Mouse (Mus musculus): ENCODE data around the gene Btn2a2. TPM values are rescaled to one million over a fixed set of nuclear protein-coding genes. Genes with fewer than 3 reads are reported as not detected.
A peak's percentile ranks its signal among the peaks of the same experiment; 100 is the strongest.

Gene Btn2a2
- total RNA-seq, 2 experiments from 2014 or later: not detected

DNA sequence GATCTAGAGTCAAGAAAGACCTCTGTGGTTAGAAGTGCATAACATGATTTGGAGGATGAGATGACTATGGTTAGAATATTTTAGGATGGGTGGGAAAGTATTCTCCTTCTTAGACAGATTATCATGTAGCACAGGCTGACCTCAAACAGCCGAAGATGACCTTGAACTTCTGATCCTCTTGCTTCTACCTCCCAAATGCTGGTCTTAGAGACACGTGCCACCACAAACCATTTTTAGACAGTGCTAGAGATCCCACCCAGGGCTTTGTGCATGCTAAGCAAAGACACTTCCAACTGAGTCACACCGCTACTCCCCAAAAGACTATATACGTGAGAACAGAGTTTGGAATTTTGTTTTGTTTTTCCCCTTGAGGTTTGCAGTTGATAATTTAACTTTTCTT is 26.6 kb downstream of the Btn2a2 start:
- intact Hi-C loops (cut with DNase I): no loop called here
- DNase-seq: no peak

DNA sequence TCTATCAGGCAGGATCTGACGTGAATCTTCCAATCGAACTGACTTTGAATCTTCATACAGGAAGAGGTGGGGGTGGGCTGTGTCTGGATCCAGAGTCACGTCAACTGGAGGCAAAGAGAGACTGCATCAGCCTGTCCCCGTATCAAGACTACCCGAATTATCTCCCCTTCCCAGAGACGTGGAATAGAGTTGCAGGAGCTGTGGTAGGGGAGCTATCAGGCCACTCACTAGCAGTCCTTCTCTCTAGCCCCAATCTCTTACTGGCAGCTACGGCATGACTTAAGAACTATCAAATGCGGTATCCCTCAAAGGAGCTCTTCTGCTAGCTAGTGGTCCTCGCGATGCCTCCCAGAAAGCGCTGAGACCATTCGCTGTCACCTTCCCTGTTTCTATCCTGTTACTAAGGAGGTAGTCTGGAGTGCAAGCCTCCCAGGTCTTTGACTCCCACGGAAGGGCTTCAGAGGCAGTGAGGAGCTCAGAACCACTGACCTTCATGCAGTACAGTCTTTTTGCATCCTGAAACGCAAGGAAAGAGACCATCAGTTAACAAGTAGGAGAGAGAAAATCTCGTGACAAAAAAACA is 29.3 kb downstream of the Btn2a2 start:
- intact Hi-C loops (cut with DNase I): no loop called here
- DNase-seq: no peak

DNA sequence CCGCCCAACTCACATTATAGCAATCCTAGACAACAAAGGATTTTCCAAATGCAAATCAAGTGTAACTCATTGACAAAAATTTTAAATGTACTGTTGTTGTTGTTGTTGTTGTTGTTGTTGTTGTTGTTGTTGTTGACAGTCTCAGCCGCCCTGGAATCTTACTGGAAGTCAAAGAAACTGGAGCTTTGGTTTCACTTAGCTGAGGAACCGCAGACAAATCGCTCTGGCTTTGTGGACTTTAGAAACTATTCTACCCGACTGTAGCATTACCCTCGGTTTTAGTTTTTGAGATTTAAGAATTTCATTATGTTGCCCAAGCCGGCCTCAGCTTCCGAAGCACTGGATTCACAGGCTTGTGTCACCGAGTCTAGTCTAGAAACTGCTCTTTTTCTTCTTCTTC is 34.7 kb downstream of the Btn2a2 start:
- no peak for DNase-seq
- intact Hi-C loops (cut with DNase I): loop anchor here (2.0 to 5.0 kb wide), 2 partner anchors 63 to 1432 kb away; no protein-coding TSS in a partner anchor

DNA sequence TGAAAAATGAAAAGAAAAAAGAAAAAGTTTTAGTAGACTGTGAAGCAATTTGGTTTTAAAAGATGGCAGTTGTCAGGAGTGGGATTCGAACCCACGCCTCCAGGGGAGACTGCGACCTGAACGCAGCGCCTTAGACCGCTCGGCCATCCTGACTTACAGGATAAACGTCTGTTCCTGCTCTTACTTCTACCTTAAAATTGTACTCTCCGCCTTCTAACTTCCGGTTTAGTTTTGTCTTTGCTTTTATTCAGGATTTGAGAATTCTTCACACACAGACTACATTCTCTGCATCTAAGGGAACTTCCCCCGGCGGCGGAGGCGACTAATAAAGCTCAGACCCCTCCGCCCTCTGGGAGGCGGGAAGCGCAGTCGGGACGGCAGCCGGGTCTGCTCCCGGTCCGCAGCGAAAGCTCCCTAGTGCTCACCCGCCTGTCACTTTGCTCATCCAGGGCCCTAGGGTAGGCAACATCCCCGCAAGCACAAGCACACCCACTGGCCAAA is 35.2 kb downstream of the Btn2a2 start:
- intact Hi-C loops (cut with DNase I): loop anchor here (2.0 to 5.0 kb wide), 2 partner anchors 63 to 1431 kb away; no protein-coding TSS in a partner anchor

DNA sequence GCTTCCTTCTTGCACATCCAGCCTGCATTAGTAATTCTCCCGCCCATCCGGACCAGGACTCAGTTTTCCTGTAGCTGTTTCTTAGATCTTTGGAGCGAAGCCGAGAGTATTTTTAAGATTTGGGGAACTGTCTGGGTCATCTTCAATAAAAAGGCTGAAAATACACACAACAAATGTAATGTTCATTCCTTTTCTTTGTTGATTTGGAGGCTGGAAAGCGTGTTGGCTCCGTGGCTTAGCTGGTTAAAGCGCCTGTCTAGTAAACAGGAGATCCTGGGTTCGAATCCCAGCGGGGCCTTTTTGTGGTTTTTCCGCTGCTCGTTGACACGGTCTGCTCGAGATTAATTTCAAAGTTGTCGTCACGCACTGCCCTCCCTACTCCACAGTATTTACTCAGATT is 38.3 kb downstream of the Btn2a2 start:
- intact Hi-C loops (cut with DNase I): loop anchor here (5.0 kb wide), 1 partner anchor 1428 kb away; no protein-coding TSS in a partner anchor
- peak; percentile 78 to 84 for DNase-seq

More for the DNA sequence above, 35.2 kb downstream of the Btn2a2 start:
- DNase-seq: peak; percentile 74 to 75

DNA sequence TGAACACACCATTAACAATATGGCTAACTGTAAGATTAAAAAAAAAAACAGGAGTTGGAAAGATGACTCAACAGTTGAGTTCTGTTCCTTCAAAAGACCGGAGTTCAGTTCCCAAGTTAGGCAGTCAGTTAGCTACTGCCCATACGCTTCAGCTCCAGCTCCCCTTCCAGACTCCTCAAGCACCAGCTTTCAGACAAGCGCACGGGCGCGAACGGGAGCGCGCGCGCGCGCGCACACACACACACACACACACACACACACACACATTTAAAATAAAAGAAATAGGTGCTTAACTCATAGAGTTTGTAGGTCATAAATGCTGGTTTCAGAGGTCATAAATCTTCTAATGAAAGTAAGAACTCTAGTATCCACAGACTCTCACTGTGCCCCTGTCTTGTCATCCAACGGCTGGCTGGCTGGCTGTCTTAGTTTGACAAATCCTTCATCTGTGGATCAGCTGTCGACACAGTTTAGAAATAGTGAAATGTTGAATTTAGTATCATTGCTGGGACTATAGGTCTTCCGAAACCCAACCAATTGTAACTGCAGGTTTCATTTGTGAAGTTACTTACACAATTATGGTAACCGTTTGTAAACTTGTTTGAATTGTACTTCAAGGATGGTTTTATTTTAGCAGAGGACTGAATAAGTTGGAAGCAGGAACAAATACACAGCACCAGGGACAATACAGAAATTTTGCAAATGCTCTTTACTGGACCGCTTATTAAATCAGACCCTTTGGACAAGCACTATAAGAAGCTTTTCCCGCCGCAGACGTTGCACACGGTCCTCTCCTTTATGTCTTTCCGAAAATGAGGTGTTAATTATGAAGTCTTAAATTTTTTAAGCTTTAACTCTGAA is 39.2 kb downstream of the Btn2a2 start:
- peak; percentile 55 for DNase-seq
- intact Hi-C loops (cut with DNase I): loop anchor here (5.0 kb wide), 1 partner anchor 1427 kb away; no protein-coding TSS in a partner anchor

DNA sequence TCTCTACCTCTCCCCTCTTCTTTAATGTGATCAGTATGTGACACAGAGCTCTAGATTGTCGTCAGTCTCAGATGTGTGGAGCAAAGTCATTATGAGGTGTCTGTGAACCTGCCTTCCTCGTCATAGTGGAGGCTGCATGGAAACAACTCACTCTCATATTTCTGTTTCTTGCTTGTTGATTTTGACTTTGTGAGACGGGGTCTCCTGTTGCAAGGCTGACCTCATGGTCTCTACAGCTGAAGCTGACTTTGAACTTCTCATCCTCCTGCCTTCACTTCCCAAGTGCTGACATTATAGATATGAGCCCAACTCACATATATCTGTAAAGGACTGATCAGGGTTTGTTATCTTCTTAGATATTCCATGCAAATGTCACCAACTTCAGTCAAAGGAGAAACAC is 39.9 kb downstream of the Btn2a2 start:
- intact Hi-C loops (cut with DNase I): no loop called here
- no peak for DNase-seq

DNA sequence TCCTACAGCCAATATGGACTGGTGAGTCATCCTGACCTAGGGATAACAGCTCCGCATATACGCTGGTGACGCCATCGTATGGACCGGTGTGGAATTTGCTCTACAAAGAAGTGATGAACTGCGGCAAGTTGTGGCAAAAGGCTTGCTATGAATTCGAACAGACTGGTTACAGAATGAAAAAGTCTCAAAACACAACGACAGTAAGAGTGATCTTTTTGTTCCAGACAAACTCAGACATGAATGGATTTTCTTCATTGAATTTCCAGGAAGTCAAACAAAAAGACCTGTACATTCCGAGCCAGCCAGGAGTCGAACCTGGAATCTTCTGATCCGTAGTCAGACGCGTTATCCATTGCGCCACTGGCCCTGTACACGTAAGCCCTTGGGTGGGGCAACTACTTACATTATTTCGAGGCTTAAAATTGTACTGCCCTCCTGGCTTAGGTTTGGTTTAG is 42.1 kb downstream of the Btn2a2 start:
- peak; percentile 81 to 84 for DNase-seq
- intact Hi-C loops (cut with DNase I): loop anchor here (1.0 to 2.0 kb wide), 3 partner anchors 8 to 72 kb away; no protein-coding TSS in a partner anchor

DNA sequence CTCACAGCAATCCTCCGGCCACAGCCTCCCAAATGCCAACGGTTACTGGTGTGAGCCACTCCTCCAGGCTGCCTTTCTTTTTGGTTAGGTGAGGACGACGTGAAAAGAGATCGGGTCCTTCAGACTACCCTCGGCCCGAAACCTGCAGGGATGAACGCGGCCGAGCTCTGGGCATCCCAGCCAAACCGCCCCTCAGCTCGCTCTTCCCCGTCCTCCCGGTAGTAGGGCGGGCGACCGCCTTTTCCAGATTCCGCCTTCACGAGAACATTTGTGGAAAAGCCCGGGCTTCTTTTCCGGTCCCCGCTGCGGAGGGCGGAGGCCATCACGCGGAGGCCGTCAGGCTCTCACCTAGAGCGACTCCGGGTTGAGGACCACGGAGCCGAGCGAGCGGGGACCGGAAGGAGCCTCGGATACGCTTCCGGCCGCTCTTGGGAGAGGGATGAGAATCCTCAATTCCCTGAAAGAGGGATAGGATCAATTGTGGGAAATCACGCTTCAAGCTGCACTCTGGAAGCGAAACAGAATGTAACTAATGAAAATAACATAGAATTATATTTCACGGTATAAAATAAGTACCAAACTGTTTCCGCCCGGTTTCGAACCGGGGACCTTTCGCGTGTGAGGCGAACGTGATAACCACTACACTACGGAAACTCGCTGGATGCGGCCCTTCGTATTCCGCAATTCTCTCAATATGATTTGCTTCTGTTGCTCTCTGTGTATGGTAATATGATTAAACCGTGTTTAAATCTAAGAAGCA is 42.9 kb downstream of the Btn2a2 start:
- intact Hi-C loops (cut with DNase I): loop anchor here (1.0 to 2.0 kb wide), 3 partner anchors 7 to 73 kb away; no protein-coding TSS in a partner anchor
- DNase-seq: peak; percentile 90 to 92

DNA sequence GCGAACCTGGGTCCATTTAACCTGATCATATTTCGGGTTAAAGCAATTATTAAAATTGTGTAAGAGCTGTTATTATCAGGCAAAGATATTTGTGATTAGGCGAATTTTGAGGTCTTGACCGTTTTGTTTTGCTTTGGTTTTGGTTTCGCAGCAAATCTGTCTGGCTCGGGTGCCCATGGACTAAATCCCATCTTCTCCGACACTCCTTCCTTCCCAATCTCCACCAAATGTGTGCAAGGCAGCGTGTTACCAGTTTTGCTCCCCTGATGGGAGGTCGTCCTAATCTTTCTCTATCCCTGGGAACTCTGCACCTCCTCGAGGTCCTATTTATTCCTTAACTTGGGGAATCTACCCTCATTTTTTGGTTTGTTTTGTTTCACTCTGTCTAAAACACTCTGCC is 43.5 kb downstream of the Btn2a2 start:
- DNase-seq: peak in 1 of 2 experiments; percentile 29
- intact Hi-C loops (cut with DNase I): no loop called here

DNA sequence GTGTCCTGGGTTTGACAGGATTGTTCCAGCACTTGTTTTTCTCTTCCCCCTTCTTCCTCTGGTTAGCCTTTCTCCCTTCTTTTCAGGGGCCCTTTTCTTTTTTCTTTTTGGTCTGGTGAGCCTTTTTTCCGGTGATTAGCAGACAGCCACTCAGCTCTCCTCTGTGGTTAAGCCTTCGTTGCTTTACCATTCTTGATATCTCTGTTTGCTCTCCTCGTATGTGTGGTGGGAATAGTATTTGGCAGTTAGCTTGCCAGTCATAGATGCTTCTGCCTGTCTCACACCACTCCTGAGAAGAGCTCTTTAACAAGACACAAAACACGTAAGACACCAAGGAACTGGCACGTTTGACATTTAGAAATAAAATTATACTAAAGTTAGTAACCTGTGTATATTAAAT is 44.2 kb downstream of the Btn2a2 start:
- no peak for DNase-seq
- intact Hi-C loops (cut with DNase I): no loop called here

DNA sequence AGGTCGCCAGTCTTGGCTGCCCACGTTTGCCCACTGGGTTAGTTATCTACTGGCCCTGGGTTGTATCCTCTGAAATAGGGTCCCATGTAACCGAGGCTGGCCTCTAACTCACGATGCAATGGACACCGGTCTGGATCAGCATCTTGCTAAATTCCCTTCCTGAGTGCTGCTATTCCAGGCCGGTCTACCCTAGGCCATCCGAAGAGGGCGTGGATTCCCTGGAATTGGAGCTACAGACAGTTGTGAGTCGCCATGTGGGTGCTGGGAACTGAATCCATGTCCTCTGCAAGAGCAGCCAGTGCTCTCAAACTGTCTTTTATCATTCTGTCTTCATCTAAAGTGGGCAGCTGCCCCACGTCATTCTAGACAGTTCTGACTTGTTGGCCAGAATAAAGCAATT is 48.8 kb downstream of the Btn2a2 start:
- DNase-seq: no peak
- intact Hi-C loops (cut with DNase I): loop anchor here (5.0 to 10.0 kb wide), 3 partner anchors 307 to 1725 kb away; partner anchors contain the start of genes Hist1h2ai, Hist1h2bb, Hist1h2bl and Hist1h3c

DNA sequence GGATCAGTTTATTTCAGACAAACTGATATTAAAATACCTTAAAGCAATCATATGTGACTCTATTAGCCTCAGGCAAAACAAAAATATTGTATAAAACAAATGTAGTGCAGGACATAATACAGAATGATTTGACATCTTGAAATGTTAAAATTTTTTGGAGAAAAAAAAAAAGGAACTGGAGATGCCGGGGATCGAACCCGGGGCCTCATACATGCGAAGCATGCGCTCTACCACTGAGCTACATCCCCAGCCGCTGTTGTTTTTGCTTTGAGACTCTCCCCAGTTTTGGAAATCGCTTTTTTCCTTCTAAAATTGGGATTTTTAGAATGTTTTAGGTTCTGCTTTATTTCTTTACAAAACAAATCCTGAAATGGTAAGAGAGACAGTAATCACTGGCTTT is 50.1 kb downstream of the Btn2a2 start:
- intact Hi-C loops (cut with DNase I): loop anchor here (1.0 to 10.0 kb wide), 4 partner anchors 8 to 1724 kb away; partner anchors contain the start of genes Hist1h2ai, Hist1h2bb, Hist1h2bl and Hist1h3c
- peak; percentile 41 to 61 for DNase-seq

DNA sequence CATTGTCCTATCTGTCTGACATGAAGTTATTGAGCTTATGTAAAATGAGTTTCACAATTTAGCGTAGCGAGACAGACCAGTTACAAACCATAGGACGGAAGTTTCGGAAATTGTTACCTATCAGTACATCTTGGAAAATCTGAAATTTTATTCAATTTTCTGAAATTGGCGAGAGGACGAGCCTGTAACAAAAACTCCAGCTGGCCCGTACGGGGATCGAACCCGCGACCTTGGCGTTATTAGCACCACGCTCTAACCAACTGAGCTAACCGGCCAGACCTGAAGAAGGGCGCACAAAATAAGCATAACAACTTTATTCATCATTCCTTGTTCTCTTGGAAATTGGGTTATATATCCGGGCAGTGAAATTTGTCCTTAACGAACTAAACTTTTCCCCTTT is 50.7 kb downstream of the Btn2a2 start:
- peak; percentile 87 to 88 for DNase-seq
- intact Hi-C loops (cut with DNase I): loop anchor here (1.0 to 10.0 kb wide), 5 partner anchors 8 to 1723 kb away; partner anchors contain the start of genes Hist1h2ai, Hist1h2bb, Hist1h2bl and Hist1h3c

DNA sequence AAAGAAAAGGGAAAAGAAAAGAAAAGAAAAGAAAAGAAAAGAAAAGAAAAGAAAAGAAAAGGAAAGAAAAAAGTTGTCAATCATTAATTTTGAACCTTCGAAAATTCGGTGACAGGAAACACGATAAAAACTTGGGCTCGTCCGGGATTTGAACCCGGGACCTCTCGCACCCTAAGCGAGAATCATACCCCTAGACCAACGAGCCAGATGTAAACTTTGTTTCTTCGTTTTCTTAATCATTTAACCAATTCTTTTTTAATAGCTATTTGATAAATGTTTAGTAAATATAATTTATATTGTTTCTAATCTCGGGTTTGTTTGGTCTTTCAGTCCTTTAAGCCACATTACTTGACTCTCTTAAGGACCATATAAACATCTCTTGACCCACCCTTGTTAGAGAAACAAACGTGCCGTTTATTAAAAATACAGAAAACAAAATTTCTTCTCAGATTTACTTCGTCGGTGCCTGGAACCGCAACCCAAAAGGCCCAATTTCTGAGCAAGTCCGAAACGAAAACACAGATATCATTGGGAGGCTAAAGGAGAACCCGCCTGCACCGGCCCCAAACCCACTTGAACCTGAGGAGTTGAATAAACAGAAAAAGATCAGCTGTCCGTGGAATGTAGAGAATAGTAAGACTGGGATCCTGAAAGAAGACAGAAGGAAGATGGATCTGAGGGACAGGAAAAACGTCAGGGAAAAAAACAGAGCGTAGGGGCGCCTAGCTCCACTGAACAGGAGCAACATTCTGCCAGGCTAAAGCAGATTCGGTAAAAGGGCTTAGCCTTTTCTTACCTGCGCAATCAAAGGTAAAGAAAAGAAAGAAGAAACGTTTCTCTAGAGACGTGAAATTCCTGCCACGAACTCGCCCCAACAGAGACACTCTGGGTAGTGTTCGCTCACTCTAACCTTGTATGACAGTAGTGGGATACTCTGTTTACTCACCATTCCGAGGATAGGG is 51.5 kb downstream of the Btn2a2 start:
- intact Hi-C loops (cut with DNase I): loop anchor here (2.0 to 10.0 kb wide), 4 partner anchors 82 to 1722 kb away; partner anchors contain the start of genes Hist1h2ai, Hist1h2bb, Hist1h2bl and Hist1h3c
- peak; percentile 49 to 63 for DNase-seq

DNA sequence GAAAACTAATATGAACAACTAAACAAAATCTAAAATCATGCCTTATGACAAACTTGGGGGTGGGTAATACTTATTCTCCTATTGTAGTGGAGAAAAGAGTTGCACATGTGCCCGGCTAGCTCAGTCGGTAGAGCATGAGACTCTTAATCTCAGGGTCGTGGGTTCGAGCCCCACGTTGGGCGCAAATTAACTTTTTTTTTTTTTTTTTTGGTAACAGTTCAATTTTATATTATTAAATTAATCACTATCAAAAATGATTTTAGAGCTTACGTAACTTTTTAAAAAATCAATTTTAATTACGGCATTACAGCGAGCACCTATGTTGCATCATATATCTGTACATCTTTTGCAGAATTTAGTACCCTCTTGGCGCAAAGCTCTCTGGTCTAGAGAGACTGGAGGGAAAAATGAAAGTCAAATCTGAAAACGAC is 52.4 kb downstream of the Btn2a2 start:
- intact Hi-C loops (cut with DNase I): loop anchor here (2.0 to 10.0 kb wide), 4 partner anchors 83 to 1721 kb away; partner anchors contain the start of genes Hist1h2ai, Hist1h2bb, Hist1h2bl and Hist1h3c
- peak; percentile 53 to 64 for DNase-seq

DNA sequence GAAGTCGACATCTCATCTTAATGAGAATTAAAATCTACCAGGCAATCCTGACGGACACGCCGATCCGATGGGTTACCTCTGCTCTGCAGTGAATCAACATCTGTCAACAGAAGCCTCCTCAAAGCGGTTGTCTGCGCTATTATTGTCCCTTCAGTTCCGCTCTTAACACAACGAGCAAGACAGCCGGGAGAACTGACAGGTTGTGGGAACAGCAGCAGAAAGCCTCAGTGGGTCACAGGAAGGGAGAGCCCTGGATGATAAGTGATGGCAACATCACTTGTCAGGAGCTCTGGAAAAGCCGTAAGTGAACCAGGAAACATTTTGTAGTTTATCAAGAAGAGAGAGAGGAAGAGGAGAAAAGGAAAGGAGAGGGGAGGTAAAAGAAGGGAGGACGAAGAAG is 53.0 kb downstream of the Btn2a2 start:
- no peak for DNase-seq
- intact Hi-C loops (cut with DNase I): loop anchor here (2.0 to 10.0 kb wide), 4 partner anchors 83 to 1721 kb away; partner anchors contain the start of genes Hist1h2ai, Hist1h2bb, Hist1h2bl and Hist1h3c

DNA sequence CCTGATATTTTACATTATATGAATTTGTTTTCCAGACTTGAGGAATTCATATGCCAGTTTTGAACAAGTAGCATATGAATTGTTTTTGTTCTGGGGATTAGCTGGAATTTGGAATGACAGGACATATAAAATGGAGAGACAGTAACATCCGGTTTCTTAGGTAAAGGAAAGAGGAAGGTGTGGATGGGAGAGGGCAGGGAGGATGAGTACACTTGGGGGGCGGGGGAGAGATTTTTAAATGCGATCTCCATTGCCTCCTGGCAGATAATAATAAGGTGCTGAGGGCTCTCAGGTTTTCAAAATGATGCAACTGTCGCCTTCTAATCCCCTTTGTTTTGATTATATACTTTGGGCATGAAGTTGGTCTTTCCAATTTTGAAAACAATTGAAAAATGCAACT is 53.4 kb downstream of the Btn2a2 start:
- intact Hi-C loops (cut with DNase I): loop anchor here (5.0 to 10.0 kb wide), 3 partner anchors 312 to 1720 kb away; partner anchors contain the start of genes Hist1h2ai, Hist1h2bb, Hist1h2bl and Hist1h3c
- DNase-seq: no peak

All from heart, postnatal 14 days (tissue).